Mouse (Mus musculus) left cerebral cortex, adult 11 months (tissue): ENCODE data around the gene Per3.
A peak's percentile ranks its signal among the peaks of the same experiment; 100 is the strongest.

Experiments
- DNase-seq: peaks from one replicate; pipeline ENCODE4 v3.0.0; 2022; ENCODE audit warnings: low spot score

Gene Per3

GRCm38 (mm10) chr4:151044037-151044943, at the start of gene Per3:
Per3 (minus strand) TSS chr4:151044665.
- DNase-seq = peak; percentile 96

DNA sequence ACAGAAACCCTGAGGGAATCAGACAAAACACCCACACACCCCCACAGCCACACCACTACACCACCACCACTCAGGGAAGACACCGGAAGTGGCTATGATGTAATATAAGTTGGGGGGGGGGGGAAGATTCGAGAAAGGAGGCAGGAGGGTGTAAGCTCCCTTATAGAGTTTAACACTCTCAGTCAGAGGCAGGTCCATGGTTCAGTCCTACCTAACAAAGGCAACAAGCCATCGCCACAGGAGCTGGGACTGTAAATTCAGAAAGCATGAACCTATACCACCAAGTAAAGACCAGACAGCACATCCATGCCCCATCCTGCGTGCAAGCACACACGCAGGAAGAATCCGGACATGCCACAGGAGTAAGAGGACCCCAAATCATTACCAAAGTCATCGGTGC, 44.8 kb upstream of the Per3 start, which contains the start of gene Gm13090:
Gene Gm13090, plus strand, starts transcription at position 301 of the 400 bp plus-strand sequence.
- no peak for DNase-seq

DNA sequence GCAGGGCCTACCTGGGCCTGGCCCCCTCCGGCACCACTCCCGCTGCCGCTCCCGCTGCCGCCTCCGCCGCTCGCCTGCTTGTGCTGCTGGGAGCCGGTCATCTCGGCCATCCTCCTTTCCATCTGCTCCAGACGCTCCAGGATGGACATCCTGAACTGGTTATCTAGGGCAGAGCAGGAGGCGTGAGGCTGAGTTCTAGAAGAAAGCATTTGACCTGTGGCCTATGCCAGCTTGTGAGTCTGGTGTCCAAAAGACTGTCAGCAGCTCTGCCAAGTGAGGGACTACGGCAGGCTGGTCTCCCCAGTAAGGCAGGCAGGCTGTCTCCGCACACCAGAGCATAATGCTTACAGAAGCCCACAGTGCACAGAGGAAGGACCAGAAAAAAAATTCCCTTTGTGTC, 44.4 kb upstream of the Per3 start:
- DNase-seq = no peak

GRCm38 (mm10) chr4:151087358-151087757, 42.9 kb upstream of the Per3 start:
- DNase-seq = no peak

- DNase-seq = no peak
Measured at GRCm38 (mm10) chr4:151083027-151083426, 38.6 kb upstream of the Per3 start.

- no peak for DNase-seq
Measured at GRCm38 (mm10) chr4:151081977-151082376, 37.5 kb upstream of the Per3 start.

- DNase-seq = no peak
Measured at GRCm38 (mm10) chr4:151081355-151081754, 36.9 kb upstream of the Per3 start.

GRCm38 (mm10) chr4:151074817-151075216, 30.4 kb upstream of the Per3 start:
- DNase-seq = no peak

- DNase-seq = peak; percentile 55
Measured at GRCm38 (mm10) chr4:151073108-151073744, 28.8 kb upstream of the Per3 start.

DNA sequence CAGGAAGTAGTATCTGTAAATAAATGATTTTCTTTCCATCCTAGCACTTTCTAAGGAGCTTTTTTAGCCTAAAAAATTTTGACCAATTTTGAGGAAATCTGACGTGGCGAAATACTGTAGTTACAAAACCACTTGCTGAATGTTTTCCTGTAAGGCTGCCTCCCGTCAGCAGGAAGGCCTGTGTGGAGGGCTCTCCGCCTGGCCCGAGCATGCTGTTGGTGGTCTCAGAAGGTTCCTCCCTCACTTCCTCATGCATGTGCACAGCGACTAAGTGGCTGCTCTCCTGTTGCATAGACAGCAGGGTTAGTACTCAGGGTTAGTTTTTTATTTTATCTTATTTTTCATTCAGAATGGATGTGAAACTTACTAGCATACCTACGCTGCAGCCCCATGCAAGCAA, 26.5 kb upstream of the Per3 start:
- no peak for DNase-seq

DNA sequence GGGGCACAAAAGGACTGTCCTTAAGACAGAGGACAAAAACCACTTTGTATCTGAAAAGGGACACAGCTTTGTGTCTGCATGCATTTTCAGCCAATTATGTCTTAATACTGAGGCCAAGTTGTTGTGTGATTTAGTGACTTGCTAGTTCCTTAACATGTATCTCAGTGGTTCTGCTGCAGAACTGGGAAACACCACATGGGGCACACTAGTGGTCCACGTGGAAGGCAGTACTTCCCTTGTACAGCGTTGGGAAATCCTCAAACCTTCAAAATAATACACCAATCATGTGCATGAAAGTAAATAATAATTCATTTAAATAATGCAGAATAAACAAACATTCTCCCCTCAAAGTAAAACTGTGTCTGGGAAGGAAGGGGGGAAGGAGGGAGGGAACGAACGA, 24.3 kb upstream of the Per3 start:
- DNase-seq = no peak

DNA sequence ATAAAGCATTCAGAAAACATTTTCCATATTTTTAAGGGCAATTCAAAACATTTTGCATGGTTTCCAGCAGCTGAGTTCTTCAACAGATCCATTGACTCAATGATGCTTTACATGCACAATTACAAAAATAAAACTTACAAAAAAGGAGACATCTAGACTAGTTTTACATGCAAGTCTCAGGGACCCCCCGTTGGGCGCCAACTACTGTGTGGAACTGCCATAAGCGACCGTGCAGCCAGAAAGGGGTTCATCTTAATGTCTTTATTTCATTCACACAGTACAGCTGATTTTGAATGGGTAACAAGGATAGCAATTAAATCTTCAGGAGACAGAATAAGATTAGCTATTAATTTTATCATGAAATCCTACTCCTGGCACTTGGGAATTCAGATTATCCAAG, 15.1 kb upstream of the Per3 start:
- no peak for DNase-seq

DNA sequence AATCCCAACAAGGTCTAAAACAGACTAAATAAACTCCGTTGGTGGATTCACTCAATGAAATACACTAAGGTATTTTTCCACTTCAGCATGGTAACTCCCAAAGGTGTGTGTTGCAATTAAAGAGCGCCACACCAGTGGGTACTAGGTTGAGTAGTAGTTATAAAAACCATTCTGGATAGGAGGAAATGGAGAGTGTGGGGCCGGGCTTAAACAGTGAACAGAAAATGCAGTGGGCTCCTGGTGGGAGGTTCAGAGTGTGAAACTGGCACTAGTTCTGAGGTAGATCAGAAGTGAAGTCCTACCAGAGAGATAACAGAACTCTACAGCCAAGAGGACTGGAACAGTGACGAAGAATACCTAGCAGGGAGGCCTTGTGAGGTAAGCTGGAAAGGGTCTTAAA, 14.2 kb upstream of the Per3 start:
- DNase-seq = no peak

- peak; percentile 97 for DNase-seq
Measured at GRCm38 (mm10) chr4:151057347-151058321, 13.2 kb upstream of the Per3 start, which contains the start of gene Vamp3. Vamp3 (minus strand) TSS chr4:151057963.

- no peak for DNase-seq
Measured at GRCm38 (mm10) chr4:151051162-151051561, 6.7 kb upstream of the Per3 start.

- DNase-seq = no peak
Measured at GRCm38 (mm10) chr4:151046524-151046923, 2.1 kb upstream of the Per3 start.

DNA sequence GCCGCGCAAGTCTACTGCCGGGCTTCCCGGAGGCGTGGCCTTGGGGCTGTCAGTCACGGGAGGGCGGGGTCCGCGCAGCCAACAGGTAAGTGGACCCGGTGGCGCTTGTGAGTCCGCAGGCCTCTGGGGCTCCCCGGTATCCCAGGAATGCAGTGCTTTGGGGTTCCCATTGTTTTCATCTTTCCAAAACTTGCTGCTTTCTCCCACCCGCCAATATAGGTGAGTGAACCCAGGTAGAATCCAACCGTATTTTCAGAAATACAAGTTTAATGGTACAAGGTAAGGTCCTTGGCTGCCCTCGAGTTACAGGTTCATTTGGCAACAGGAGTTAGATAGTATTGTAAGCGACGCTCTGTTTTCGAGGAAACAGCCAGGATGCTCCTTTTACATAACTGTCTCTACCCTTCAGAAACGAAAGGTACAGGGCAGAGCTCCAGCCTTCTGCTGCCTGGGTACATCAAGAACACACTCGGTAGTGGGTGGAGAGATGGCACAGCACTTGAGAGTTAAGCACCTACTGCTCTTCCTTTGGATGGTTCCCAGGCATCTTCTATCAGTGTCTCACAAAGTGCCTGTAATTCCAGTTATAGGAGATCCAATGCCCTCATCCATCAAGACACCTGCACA, 592 bp upstream of the Per3 start:
- DNase-seq = peak; percentile 55

GRCm38 (mm10) chr4:151043281-151043680, 1.2 kb downstream of the Per3 start:
- DNase-seq = no peak

GRCm38 (mm10) chr4:151041506-151041905, 3.0 kb downstream of the Per3 start:
- DNase-seq = peak; percentile 53

GRCm38 (mm10) chr4:151037800-151038199, 6.7 kb downstream of the Per3 start:
- no peak for DNase-seq

- DNase-seq = no peak
Measured at GRCm38 (mm10) chr4:151036521-151036920, 7.9 kb downstream of the Per3 start.

- DNase-seq = no peak
Measured at GRCm38 (mm10) chr4:151027001-151027400, 17.5 kb downstream of the Per3 start.
